ENCODE assay signal across 19 mouse cellular contexts in genomic region chr15:100004677-100005273, GRCm38 (mm10). TPM values are rescaled to one million over a fixed set of nuclear protein-coding genes. Genes with fewer than 3 reads are reported as not detected.
A peak's percentile ranks its signal among the peaks of the same experiment; 100 is the strongest.
DNase-seq lines count a peak whose midpoint lies in the region; ATAC-seq lines count a peak whose summit lies in the region.
"Had no signal": no experiment of that assay in that cellular context is flagged by ENCODE, and none has a peak within 500 bp of the region (broad histone marks: within the 10 kb centered on the region; RNA-seq: fewer than 3 reads in every experiment).

No protein-coding gene starts in this region.

- DNase-seq in 416B (ENCODE audit: low read depth) (peak; percentile 26), A20 (ENCODE audit: low read depth, low spot score) (peak; percentile 71)
- no peak for DNase-seq in ovary, postnatal 10 days (ENCODE audit: low spot score)
- no peak for DNase-seq in urinary bladder, adult 18-20 months (ENCODE audit: low spot score in 2 of 2)
- DNase-seq in cerebellum, adult 9-11 months = no peak
- DNase-seq: adrenal gland, adult 2 months; adrenal gland, postnatal 25 days; cerebellum, adult 2 months; cerebellum, postnatal 14 days; embryo, embryonic 11 days; gastrocnemius, postnatal 36 days; heart, adult 2 months; heart, postnatal 14 days had no signal

- peak; percentile 48; the same call in 1 of the 2 replicates for ATAC-seq in granulocyte monocyte progenitor cell, adult 5-6 weeks (replicated peaks; ENCODE audit: poor library complexity, severe bottlenecking)
- ATAC-seq in neutrophil, adult 5-6 weeks (ENCODE audit: extremely low read depth, insufficient number of reproducible peaks, low FRiP score, poor library complexity, severe bottlenecking) = peak; percentile 83
- ATAC-seq: forebrain, embryonic 15.5 days; hindbrain, embryonic 16.5 days; inflammation-experienced regulatory T-cells, adult 6 months had no signal

RNA-seq across cellular contexts. Expression of gene Dip2b, which starts 33.7 kb away (rescaled TPM):
- 13.3 and 23.3 TPM in 2 replicates for total RNA-seq in granulocyte monocyte progenitor cell, adult 5-6 weeks (2014; fragmentation: Nextera tagmentation)
- 11.0 and 11.9 TPM in 2 replicates for total RNA-seq in granulocyte monocyte progenitor cell, adult 5-6 weeks (2017)
- total RNA-seq in neutrophil, adult 5-6 weeks (2017) = 43.8 and 45.3 TPM in 2 replicates

RNA-seq across cellular contexts. Expression of gene Larp4, which starts 34.9 kb away (rescaled TPM):
- total RNA-seq in granulocyte monocyte progenitor cell, adult 5-6 weeks (2014; fragmentation: Nextera tagmentation) = 99.3 and 101 TPM in 2 replicates
- 77.6 and 87.4 TPM in 2 replicates for total RNA-seq in granulocyte monocyte progenitor cell, adult 5-6 weeks (2017)
- total RNA-seq in neutrophil, adult 5-6 weeks (2017) = 52.7 and 58.3 TPM in 2 replicates

RNA-seq across cellular contexts. Expression of gene Fam186a, which starts 37.9 kb away (rescaled TPM):
- total RNA-seq in granulocyte monocyte progenitor cell, adult 5-6 weeks (2014; fragmentation: Nextera tagmentation) = not detected in 2 replicates
- not detected in 2 replicates for total RNA-seq in granulocyte monocyte progenitor cell, adult 5-6 weeks (2017)
- total RNA-seq in neutrophil, adult 5-6 weeks (2017) = not detected in 2 replicates
- total RNA-seq: common myeloid progenitor, adult 5-6 weeks had no signal

Comparison
In these comparisons a context has a peak if more than half of its experiments do, and no peak if none do; other contexts are left out.
1. DNase-seq: peak in 416B (single experiment) and A20 (single experiment); none in ovary, postnatal 10 days (single experiment), urinary bladder, adult 18-20 months (0 of 2) and cerebellum, adult 9-11 months (single experiment).